9 mouse cellular contexts compared by ENCODE assay signal in genomic region chr9:121445364-121445763, GRCm38 (mm10). TPM values are rescaled to one million over a fixed set of nuclear protein-coding genes. Genes with fewer than 3 reads are reported as not detected.
A peak's percentile ranks its signal among the peaks of the same experiment; 100 is the strongest.
DNase-seq lines count a peak whose midpoint lies in the region; ATAC-seq and TF ChIP-seq lines count a peak whose summit lies in the region.
"Had no signal": no experiment of that assay in that cellular context is flagged by ENCODE, and none has a peak within 500 bp of the region (broad histone marks: within the 10 kb centered on the region; RNA-seq: fewer than 3 reads in every experiment).

No protein-coding gene starts in this region.

- H3K27me3 ChIP-seq in C2C12 (ENCODE audit: control insufficient read depth, insufficient read depth, insufficient read length), result no peaks in the 10 kb centered on the region

- peak; percentile 41 for DNase-seq in heart, postnatal 4 days
- DNase-seq in heart, postnatal 25 days (ENCODE audit: low spot score), result no peak
- DNase-seq in adrenal gland, postnatal 10 days, result peak; percentile 61
- DNase-seq in induced T-regulatory cell, adult 2 months (ENCODE audit: low read depth), result peak; percentile 27
- no peak for DNase-seq in gastrocnemius, adult 18-20 months (ENCODE audit: low spot score)
- DNase-seq in right cerebral cortex, postnatal 36 days (ENCODE audit: low spot score in 2 of 2), result no peak

- TF ChIP-seq CTCF in C2C12 (IDR thresholded peaks at IDR 0.05; ENCODE audit: control insufficient read depth, insufficient read depth, insufficient read length), result peak; percentile 35

- H3K36me3 ChIP-seq in C2C12 (ENCODE audit: control insufficient read depth, insufficient read depth), result peaks cover 18% of the 10 kb centered on the region

- intact Hi-C loops in heart, postnatal 25 days (cut with DNase I), result loop anchor here (2.0 kb wide), 1 partner anchor 53 kb away; no protein-coding TSS in a partner anchor

- H3K79me3 ChIP-seq in C2C12 (ENCODE audit: low read depth), result no peaks in the 10 kb centered on the region

- no peak overlapping the region for H3ac ChIP-seq in C2C12 (ENCODE audit: control insufficient read depth, insufficient read length, low read depth)

- no peak overlapping the region for H3K4me3 ChIP-seq in C2C12 (ENCODE audit: insufficient read depth, poor library complexity, severe bottlenecking)

- no peaks in the 10 kb centered on the region for H3K79me2 ChIP-seq in C2C12 (ENCODE audit: control insufficient read depth, insufficient read depth)

- peak; percentile 45; the same call in 1 of the 2 replicates for ATAC-seq in megakaryocyte, adult 5-6 weeks (ENCODE audit: poor library complexity, severe bottlenecking)

TF ChIP-seq in C2C12, 6 proteins besides CTCF, POLR2A, EP300 and RAD21:
- TF ChIP-seq MYOD1 (IDR thresholded peaks at IDR 0.05; ENCODE audit: control insufficient read depth, insufficient read length, low read depth) (no peak), MAX (IDR thresholded peaks at IDR 0.05) (no peak), CEBPB (IDR thresholded peaks at IDR 0.05; ENCODE audit: low read depth) (no peak), USF1 (IDR thresholded peaks at IDR 0.05; ENCODE audit: low read depth) (no peak), MYOG (IDR thresholded peaks at IDR 0.05; ENCODE audit: control insufficient read depth, extremely low read depth, insufficient read length) (no peak), FOSL1 (IDR thresholded peaks at IDR 0.05; ENCODE audit: insufficient read depth, low read length, poor library complexity, severe bottlenecking) (no peak)

RNA-seq across cellular contexts. Expression of gene Cck, which starts 50.1 kb away (rescaled TPM):
- under 1 TPM in 1 of 2 experiments, not detected in 1; 0.64 TPM for total RNA-seq in heart, postnatal 4 days (2021)
- total RNA-seq in heart, postnatal 25 days (2021), result not detected
- polyA plus RNA-seq in C2C12 (2012; fragmentation: generic; extraction: Trizol), result 2.9 TPM
- under 1 TPM; 0.78 to 0.97 TPM for total RNA-seq in adrenal gland, postnatal 10 days (2021)
- total RNA-seq in megakaryocyte, adult 5-6 weeks (2015), result not detected in 2 replicates
- total RNA-seq in megakaryocyte, adult 5-6 weeks (2017), result not detected in 2 replicates
- not detected for total RNA-seq in gastrocnemius, adult 18-20 months (2021)
- total RNA-seq: neutrophil, adult 5-6 weeks had no signal

Comparison
In these comparisons a context has a peak if more than half of its experiments do, and no peak if none do; other contexts are left out.
1. DNase-seq: peak in heart, postnatal 4 days (single experiment), adrenal gland, postnatal 10 days (single experiment) and induced T-regulatory cell, adult 2 months (single experiment); none in heart, postnatal 25 days (single experiment), gastrocnemius, adult 18-20 months (single experiment) and right cerebral cortex, postnatal 36 days (0 of 2).